Mouse (Mus musculus): Measurements from ENCODE around the gene Preb. TPM values are rescaled to one million over a fixed set of nuclear protein-coding genes. Genes with fewer than 3 reads are reported as not detected.
A peak's percentile ranks its signal among the peaks of the same experiment; 100 is the strongest.

The Preb gene
- total RNA-seq, 2 experiments from 2014 or later, result 62.3 to 68.4 TPM

- DNase-seq, result no peak
These were observed 5.6 kb downstream of the Preb start for GRCm38 (mm10) chr5:30954556-30954955.

- DNase-seq, result no peak
These were observed 6.1 kb downstream of the Preb start for GRCm38 (mm10) chr5:30954065-30954464.

- no peak for DNase-seq
These were observed 7.6 kb downstream of the Preb start for GRCm38 (mm10) chr5:30952551-30952950.

GRCm38 (mm10) chr5:30951706-30952105 is 8.5 kb downstream of the Preb start:
- DNase-seq, result no peak

GRCm38 (mm10) chr5:30950922-30951321 is 9.2 kb downstream of the Preb start:
- DNase-seq, result no peak

GRCm38 (mm10) chr5:30950451-30950850 is 9.7 kb downstream of the Preb start:
- DNase-seq, result no peak

- DNase-seq, result peak; percentile 95
These were observed 10.4 kb downstream of the Preb start for GRCm38 (mm10) chr5:30949654-30950326.

GRCm38 (mm10) chr5:30948620-30949019 is 11.5 kb downstream of the Preb start:
- DNase-seq, result no peak

- peak; percentile 73 for DNase-seq
These were observed 15.0 kb downstream of the Preb start, which contains the start of gene Cgref1 for GRCm38 (mm10) chr5:30944956-30945781. Gene Cgref1, minus strand, starts transcription at chr5:30945591.

GRCm38 (mm10) chr5:30944344-30944743 is 15.8 kb downstream of the Preb start:
- DNase-seq, result no peak

GRCm38 (mm10) chr5:30943004-30943403 is 17.2 kb downstream of the Preb start:
- no peak for DNase-seq

- no peak for DNase-seq
These were observed 25.3 kb downstream of the Preb start for GRCm38 (mm10) chr5:30934725-30935461.

GRCm38 (mm10) chr5:30933705-30934104 is 26.5 kb downstream of the Preb start:
- DNase-seq, result no peak

- DNase-seq, result no peak
These were observed 28.8 kb downstream of the Preb start for GRCm38 (mm10) chr5:30931378-30931777.

- no peak for DNase-seq
These were observed 29.3 kb downstream of the Preb start for GRCm38 (mm10) chr5:30930846-30931245.

- peak; percentile 89 for DNase-seq
These were observed 30.0 kb downstream of the Preb start for GRCm38 (mm10) chr5:30930121-30930520.

GRCm38 (mm10) chr5:30927945-30928529 is 32.1 kb downstream of the Preb start:
- peak; percentile 27 for DNase-seq

GRCm38 (mm10) chr5:30926073-30926472 is 34.1 kb downstream of the Preb start:
- no peak for DNase-seq

GRCm38 (mm10) chr5:30925217-30925616 is 34.9 kb downstream of the Preb start:
- DNase-seq, result no peak

- no peak for DNase-seq
These were observed 35.5 kb downstream of the Preb start for GRCm38 (mm10) chr5:30924614-30925013.

GRCm38 (mm10) chr5:30923119-30923518 is 37.0 kb downstream of the Preb start:
- no peak for DNase-seq

GRCm38 (mm10) chr5:30922581-30923041 is 37.5 kb downstream of the Preb start:
- no peak for DNase-seq
